Mouse (Mus musculus) mesoderm, embryonic 11.5 days (tissue): ENCODE measurements at regions not wholly inside any gene's neighbourhood (a gene's known extent, or its start where the extent isn't known, plus 50 kb on each side); places are given as distances from the start of the nearest gene placed in this dataset.

Experiments
- DNase-seq: peaks from one replicate; pipeline ENCODE4 v3.0.0-alpha.2; 2012; ENCODE audit warnings: low read depth, low spot score

DNA sequence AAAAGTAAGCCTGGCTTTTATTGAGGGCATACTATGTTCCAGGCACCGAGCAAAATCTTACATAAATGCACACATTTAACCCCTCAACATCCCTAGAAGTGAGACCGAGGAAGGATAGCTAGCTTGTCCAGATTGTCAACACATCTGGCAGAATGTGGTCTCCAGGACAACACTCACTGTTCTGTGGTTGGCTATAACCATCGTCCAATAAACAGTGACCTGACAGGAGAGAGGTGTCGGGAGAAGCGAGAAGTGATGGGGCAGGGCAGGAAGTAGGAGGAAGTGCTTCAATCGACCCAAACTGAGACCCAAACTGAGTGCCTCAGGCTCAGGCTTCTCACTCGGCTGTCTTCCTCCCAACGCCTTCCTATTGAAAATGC, 70.8 kb upstream of the Picalm start:
- no peak for DNase-seq

DNA sequence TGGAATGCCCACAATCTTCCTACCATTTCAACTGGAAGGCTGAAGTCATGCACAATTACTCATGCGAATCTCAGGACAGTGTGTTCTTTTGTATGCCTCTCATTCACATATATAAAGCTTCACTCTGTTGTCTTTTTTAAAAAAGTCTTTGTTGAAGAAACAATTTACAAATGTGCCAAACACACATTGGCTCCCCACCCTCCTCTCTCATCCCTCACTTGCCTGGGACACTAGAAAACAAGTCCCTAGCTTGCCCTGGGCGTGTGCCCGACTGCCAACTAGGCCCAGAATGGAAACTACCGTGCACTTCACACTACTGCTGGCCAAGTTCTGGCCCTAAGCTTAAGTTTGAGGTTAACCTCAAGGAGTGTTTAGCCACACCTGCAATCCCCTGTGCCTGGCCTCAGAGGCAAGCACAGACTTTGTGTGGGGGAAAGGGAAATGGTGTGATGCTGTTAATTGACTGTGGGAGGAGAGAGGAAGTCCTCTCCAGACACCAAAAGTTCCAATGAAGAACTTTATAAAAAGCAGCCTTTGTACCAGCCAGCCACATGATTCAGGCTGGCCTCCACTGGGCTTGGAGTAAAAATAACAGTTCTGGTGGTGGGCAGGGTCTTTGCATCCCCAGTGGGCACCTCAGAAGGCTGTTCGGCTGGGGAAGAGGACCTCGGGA, 70.2 kb upstream of the Picalm start:
- DNase-seq = no peak

DNA sequence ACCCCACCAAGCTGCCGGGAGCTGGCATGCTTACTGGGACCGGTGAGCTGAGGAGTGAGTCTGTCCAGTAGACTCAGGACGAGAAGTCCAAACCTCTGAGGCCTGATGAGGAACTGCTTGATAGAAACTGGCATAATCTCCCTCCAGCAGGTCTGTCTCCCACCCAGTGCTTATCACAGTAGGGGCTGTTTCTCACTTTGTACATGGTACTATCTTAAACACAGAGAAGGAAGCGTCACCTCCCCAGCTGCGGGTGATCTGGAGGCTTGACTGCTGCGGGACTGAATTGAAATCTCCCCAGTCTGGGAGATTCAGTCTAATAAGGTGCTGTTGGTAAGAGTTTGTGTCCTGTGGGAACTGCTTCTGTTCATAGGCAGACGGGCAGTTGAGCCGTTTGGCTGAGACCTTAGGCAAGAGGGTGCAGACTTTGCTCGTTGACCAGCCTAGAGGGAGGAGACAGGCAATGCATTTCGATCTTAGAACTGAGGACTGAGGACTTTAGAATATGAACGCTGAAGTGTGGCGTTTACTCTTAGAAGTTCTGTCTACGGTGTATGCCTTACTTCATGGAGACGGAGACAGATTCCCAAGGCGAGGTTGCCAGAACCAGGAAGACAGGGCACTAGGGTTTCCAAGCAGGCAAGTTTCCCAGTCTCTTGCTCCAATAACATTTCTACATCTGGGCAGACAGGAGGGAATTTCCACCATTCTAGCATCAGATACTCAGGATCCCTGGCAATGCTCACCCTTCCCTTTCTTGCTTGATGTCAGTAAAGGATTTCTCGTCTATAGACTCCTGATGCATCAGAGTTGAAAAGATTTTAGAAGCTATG, 69.5 kb upstream of the Picalm start:
- no peak for DNase-seq

- DNase-seq = no peak
Measured at GRCm38 (mm10) chr7:90061701-90062100, 68.3 kb upstream of the Picalm start.

GRCm38 (mm10) chr7:90062874-90063273, 67.1 kb upstream of the Picalm start:
- DNase-seq = no peak

GRCm38 (mm10) chr7:90064198-90064597, 65.8 kb upstream of the Picalm start:
- no peak for DNase-seq

DNA sequence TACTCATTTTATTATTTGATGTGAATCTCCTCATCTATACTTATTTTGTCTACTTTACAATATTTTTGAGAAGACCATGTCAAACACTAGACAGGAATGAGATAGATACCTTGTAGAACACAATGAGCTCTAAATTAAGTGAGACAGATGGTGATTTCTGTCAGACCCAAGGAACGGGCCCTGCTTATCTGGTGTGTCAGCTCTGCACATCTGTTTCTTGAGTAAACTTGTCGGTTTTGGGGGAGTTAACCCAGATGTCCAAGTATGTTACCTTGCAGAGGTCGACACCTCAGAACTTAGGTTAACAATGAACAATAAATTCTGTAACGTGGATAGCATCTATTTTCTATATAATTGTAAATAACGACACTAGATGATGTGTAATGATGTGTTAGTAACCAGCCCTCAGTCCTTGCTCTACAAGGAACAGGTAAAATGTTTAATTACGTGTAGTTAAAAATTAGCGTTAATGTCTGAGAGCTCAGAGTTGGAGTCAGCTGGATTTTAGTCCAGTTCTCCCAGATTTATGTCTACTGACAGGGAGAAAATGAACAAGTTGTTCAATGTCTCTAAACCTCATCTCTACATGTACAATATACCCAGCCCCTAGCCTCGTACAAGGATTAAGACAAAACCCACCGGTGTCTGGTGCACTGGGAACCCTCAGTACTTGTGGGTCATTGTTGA, 64.6 kb upstream of the Picalm start:
- DNase-seq = no peak

DNA sequence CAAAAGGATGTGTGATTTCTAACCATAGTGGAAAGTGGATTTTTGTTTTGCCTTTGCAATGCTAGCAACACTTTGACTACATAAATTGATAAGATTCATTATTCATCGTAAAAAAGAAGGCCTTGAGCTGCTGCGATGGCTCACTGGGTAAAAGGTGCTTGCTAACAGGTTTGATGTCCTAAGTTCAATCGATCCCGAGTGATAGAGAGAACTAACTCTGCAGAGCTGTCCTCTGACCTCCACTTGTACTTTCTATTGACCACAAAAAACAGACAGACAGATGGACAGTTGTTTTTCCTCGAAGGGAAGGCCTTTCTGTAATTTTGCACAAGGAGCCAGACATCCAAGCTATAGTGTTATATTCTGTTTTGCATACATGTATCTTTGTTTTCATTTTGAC, 63.7 kb upstream of the Picalm start:
- DNase-seq = no peak

DNA sequence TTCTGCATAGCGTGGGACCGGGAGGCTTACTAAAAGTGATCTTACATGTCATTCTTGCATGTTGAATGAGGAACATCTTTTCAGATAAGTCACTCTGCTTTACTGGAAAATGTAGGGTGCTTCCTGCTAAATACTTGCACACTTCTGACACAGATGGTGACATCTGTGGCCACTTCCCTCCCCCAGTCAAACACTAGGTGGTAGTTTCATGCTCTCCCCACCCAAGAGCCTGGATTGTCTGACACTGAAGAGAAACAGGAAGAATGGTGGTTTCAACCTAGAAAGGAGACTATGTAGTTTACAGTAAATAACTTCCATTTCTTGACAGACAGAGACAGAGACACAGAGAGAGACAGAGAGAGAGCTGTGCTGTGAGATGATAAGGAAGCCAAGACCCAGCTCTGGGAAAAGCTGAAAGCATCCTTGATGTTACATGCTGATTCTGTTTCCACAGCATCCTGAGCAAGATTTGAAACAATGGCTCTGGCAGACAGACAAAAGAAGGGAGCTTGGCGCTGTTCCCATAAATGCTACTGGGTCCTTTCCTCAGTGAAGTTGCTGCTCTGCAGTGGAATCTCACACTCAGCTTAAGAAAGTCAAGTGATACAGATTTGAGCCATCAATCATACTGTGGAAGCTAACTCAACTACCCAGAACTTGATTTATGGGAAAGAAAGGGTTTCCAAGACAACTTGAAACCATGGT, 61.9 kb upstream of the Picalm start:
- DNase-seq = no peak

DNA sequence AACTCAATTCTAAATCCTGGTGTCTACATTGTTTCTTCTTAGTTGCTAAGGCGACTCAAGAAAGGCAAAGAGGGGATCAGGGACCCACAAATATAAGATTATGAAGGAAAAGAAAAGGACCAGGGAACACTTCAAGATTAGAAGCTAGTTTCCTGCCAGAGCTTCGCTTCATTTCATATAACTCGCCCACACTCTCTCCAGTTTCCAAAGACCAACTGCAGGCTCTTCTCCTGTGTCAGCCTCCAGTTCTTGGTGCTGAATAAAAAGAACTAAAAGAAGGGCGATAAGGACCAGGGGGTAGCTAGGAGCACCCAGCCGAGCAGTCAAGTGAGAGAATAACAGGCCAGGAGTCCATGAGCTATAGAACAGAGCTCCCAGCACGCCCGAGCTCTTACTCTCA, 59.7 kb upstream of the Picalm start:
- no peak for DNase-seq

GRCm38 (mm10) chr7:90073865-90074264, 56.1 kb upstream of the Picalm start:
- no peak for DNase-seq

DNA sequence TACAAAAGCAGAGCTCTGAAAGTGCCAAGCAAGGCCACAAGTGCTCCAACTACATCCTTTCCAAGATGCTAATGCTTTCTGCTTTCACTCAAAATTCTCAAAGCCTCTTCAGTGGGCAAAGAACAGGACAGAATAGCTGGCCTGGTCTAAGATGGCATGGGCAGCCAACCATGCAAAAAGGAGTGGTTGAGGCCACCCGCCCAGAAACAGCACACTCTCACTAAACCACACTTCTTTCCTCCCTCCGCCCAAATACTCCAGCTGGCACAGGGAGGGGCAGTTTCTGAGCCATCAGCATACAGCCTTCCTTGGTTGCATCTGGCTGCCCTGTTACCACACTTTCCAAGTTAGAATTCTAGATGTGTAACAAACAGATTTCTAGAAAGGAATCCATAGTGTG, 55.4 kb upstream of the Picalm start:
- no peak for DNase-seq

DNA sequence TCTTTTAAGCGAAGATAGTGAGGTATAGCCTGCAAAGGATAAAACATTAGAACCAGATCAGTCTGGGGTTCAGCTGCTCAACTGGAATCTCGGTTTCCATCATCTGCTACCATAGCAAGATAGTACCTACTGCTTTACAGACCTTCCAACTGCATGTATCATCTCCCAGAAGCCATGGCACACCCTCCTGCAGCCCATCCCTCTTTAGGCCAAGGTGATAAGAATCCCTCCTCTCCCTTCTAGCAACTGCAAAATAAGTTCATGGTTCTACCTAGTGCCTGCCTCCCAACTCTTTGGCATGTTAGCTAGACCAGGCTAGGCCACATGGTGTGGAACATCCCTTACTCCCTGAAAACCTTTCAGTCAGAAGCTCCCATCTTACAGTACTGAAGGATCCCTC, 52.4 kb upstream of the Picalm start:
- DNase-seq = no peak

GRCm38 (mm10) chr7:90080083-90080772, 49.8 kb upstream of the Picalm start:
- no peak for DNase-seq
